Mouse (Mus musculus) kidney, postnatal 25 days (tissue): ENCODE results near the gene Matk.

Experiments
- DNase-seq, 2 experiments: peaks; one replicate each; pipeline ENCODE4 v3.0.0; 2021; ENCODE audit warnings: mixed read lengths in 2 of 2

Matk gene

DNA sequence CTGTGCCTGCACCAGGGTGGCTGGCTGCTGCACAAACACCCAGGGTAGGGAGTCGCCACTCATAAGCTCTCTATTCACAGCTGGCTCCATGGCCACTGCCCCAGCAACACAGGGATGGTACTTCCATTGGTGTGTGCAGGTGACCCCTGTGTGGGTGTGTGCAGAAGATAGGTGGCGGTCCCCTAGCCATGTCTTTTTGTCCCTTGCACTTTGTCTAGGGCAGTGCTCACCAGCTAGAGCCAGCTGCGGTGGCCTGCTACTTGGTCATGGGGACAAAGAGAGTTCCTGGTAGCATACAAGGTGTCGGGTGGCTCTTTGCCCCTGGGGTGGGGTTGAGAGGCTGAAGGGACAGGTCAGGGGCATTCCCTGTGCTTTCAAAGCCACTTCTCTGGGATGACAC is 8.6 kb upstream of the Matk start:
- no peak for DNase-seq

DNA sequence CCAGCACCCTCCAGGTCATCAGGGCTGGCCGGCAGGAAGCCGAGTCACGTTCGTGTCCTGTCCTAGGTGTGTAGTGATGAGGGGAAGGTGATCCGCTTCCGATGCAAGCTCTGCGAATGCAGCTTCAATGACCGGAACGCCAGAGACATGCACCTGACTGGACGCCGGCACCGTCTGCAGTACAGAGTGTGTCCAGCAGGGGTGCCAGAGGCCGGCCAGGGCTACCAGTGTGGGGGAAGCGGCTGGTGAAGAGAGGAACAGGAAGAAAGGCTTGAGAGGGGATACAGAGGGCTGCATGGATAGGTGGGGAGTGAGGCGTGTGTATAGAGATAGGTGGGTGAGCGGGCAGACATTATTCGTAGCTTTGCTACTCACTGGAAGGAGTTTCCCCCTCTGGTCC is 8.1 kb upstream of the Matk start:
- DNase-seq: peak; percentile 79 to 84

DNA sequence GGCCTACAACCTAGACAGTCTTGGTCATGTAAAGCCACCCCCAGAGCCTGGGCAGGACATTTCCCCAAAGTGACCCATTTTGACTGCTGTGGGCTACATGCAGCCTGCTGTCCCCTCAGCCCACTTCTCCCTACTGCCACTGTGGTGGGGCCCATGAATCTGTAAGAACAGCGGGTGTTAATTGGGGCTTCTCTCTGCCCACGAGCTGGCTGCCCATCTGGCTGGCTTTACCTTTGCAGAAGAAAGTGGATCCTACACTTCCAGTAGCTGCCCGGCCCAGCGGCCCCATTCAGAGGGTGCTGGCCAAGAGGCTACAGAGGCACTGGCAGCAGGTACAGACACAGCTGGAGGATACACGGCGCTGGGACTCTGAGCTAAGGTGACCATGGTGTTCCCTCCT is 7.6 kb upstream of the Matk start:
- DNase-seq: no peak

DNA sequence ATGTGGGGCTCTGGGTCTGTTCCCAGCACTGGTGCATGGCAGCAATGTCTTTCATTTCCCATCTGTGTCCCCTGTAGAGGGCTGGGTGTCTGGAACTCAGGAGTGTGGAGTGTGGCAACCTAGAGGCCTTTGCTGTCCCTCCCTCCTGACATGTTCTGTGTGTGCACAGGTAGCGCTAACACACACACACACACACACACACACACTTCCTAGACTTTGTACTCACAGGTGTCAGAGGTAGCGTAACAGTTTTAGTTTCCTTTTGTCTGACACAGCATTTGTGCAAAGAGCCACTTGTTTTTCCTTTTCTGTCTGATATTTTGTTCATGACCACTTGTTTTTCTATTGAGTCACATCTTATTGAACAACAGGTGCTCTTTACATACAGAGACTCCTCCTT is 4.9 kb upstream of the Matk start:
- DNase-seq: no peak

DNA sequence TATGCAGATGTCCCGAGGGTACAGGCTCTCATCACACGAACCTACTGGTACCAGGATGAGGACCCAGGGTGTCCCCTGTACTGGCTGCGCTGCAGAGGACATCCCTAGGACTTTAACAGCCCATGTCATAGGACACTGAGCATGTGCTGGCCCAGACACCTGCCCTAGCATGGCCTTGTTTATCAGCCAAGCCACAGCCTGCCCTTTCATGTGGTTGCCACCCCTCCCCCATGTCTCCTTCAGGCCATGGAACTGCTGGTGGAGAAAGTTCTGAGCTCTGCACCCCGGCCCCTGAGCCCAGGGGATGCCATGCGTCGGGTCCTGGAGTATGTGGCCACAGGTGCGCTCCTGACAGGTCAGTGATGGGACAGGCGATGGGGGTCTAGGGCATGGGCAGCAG is 3.3 kb upstream of the Matk start:
- DNase-seq: peak in 1 of 2 experiments; percentile 25

DNA sequence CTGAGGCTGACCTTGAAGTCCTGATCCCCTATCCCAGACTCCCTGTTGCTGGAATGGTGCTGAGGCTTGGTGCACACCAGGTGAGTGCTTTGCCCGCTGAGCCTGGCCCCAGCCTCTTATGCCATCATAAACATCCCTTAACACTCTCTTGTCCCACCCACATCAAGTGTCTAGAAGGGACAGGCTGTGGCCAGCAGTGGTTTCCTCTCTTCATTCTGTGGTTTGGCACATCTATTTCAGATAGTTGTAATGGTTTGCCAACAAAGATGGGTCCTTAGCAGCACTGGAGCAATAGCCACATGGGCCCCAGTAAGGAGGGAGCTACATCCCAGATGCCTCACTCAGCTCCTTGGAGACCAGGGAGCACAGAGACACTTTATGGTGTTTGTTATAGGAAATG is 2.2 kb downstream of the Matk start:
- no peak for DNase-seq

DNA sequence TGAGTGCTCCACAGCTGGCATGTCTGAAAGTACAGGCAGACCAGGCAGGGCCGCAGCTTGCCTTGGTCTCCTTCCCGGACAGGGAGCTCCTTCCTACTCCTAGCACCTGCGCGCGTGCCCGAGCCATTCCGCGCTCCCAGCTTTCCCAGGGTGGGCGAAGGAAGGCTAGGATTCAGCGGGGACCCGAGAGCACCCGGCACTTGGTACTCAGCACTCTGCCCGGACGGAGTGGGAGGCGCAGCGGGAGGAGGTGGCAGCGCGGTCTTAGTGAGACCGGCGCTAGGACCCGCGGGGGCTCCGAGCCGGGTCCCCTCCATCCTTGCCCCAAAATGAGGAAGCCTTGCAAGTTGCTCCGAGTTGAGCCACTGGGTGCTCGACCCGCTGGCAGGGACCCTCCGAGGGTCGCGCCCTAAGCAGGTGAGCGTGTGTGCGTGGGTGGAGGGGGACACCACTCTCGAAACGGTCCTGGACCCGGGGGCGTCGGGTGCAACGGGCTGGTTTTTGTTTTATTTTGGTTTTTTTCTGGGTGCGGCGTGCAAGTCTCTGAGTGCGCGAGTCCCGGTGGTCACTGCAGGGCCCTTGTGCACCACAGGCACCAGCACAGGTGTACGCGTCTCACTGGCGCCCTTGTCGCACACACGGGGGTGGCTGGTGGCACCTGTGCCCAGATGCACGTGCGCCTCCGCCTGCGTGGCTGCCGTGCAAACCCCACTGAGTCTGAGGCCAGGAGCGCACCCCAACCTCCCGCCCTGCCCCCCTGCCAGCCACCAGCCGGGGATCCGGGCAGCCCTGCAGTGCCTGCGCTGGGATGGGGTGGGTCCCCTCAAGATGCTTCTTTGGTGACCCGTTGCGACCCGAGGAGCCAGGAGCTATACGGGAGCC is 4.7 kb downstream of the Matk start:
- no peak for DNase-seq

DNA sequence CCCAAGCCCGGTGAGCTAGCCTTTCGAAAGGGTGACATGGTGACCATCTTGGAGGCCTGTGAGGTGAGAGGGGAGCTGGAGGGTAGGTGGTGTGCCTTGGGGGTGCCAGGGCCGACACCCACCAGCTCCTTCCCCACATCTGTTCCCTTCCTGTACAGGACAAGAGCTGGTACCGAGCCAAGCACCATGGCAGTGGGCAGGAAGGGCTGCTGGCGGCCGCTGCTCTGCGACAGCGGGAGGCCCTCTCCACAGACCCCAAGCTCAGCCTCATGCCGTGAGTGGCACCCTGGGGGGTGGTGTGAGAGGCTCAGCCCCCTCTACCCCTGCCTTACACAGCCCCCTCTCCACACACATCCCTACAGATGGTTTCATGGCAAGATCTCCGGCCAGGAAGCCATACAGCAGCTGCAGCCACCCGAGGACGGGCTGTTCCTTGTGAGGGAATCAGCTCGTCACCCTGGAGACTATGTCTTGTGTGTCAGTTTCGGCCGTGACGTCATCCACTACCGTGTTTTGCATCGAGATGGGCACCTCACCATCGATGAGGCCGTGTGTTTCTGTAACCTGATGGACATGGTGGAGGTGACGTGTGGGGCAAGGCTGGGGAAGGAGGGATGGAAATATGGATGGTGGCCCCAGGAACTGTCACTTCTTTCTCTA is 6.6 kb downstream of the Matk start:
- DNase-seq: no peak

DNA sequence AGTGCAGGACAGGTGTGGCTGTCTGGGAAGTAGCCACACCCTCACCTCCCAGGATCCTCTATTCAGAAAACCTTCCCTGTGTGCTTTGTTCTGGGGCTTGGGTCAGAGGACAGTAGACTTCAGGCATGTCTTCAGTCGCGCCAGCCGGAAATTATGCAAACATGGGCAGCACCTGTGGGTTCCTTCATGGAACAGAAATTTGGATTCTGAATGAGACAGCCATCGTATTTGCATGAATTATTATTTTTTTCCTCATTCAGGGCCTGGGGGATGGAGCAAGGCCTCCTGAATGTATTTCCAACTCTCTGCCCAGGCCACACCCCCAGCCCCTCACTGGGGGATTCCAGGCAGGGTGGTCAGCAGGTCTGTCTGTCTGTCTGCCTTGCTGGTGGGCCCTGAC is 8.3 kb downstream of the Matk start:
- DNase-seq: no peak

DNA sequence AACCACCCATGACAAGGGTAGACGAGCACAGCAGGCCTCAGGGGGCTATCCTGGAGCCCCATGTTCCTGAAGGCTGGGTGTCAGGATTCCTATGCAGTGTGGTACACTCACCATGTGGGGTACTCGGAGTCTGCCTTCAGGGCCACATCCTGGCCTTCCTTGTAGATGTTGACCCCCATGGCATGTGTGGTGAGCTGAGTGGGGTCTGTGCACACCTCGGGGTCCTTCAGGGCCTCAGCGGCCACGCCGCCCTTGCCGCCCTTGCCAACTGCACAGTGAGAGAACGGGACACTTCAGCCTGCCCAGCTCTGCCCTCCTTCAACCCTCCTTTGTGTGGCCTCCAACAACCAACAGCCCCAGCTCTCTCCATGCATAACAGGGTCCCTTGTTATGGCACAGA is 12.8 kb downstream of the Matk start:
- DNase-seq: no peak

DNA sequence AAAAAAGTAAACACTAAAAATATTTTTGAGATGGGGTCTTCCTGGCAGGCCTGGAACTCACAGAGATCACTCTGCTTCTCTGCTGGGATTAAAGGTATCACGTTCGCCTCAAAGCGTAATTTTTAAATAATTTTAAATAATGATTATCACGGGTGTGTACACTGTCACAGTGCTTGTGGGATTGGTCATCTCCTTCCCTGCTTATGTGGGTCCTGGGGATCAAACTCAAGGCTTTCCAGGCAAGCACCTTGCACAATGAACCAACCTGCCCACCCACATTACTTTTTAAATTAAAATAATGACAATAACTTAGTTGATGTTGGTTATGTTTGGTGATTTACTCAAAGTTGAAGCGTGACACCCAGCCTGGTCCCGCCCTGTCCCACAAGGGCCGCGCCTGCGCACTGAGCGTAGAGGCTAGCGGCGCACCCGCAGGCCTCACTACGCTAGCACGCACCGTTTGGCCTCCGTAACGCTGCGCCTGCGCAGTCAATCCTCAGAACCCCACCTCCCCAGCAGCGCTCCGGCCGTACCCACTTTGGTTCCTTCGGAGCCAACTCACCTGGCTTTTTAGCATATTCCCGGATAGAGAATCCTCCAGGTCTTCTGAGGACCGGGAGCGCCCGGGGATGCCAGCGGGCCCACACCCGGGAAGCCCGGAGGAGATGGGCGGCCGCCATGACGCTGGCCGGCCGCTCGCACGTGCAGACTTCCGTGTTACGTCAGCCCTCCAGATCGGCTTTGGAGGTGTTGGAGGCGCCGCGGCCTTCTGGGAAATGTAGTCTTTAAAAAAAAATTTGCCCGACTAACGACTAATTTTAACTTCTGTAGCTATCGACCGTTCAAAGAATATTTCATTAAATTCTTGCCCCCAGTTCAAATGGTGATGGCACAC is 13.7 kb downstream of the Matk start, which contains the start of the genes Mrpl54 and Apba3:
Mrpl54 (minus strand) TSS at position 724 of the 895 bp plus-strand sequence.
Apba3 (plus strand) TSS at position 750 of the 895 bp plus-strand sequence.
- peak; percentile 97 to 98 for DNase-seq

DNA sequence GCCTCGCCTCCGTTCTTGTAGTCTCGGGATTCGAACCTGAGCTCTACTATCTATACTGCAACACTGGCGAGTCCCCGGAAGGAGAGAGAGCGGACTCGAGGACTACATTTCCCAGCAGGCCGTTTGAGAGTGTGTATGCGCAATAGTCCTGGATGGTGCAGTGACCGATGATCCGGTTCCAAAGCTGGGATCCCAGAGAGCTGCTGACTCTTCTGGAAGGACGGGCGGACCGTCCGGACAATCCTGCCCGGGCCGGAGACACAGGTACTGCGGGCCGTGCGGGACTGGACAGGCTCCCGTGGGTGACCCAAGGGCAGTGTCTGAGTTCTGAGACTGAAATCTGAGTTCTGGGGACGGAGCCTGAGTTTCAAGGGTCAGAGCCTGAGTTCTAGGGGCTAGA is 15.3 kb downstream of the Matk start:
- peak; percentile 91 to 95 for DNase-seq

DNA sequence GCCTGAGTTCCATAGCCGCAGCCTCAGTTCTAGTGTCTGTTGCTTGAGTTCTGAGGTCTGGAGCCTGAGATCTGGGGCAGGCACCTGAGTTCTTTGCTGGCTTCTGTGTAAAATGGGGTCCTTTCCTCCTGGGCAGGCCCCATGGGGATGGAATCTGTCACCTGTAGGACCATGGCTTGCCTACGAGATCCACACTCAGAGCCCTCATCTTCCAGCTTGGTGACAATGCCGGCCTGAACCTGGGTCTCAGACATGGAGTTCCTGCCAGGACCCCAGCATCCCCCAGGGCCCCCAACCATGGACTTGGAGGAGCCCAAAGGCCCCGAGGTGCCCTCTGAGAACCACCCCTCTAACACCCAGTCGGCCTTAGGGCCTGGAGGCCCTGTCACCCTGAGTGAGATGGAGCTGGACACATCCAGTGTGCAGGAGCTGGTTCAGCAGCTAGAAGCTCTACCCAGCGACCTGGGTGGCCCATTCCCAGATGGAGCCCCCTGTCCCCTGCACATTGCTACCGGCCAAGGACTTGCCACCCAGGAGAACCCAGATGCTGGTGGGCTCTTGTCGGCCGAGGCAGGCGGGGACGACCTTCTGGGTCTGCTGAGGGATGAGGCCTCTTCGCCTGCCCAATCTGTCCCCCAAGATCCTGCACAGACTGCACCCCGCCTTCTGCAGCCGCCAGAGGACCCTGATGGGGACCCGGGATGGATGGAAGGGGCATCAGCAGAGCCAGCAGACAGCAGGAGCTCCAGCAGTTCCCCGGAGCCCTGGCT is 16.1 kb downstream of the Matk start:
- no peak for DNase-seq

DNA sequence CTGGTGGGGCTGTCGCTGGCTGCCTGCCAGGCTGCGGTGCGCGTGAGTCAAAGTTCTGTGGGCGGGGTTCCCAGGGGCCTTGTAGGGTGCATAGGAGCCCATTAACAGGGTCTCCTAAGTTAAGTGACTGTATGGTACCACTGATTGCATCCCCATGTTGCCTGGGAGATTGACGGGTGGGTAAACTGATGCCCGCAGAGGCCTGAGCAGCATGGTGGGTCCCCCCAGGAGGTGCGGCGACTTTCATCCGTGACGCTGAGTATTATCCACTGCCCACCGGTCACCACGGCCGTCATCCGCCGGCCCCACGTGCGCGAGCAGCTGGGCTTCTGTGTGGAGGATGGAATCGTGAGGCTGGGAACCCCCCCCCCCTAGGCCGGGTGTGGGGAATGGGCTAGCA is 19.6 kb downstream of the Matk start:
- no peak for DNase-seq

DNA sequence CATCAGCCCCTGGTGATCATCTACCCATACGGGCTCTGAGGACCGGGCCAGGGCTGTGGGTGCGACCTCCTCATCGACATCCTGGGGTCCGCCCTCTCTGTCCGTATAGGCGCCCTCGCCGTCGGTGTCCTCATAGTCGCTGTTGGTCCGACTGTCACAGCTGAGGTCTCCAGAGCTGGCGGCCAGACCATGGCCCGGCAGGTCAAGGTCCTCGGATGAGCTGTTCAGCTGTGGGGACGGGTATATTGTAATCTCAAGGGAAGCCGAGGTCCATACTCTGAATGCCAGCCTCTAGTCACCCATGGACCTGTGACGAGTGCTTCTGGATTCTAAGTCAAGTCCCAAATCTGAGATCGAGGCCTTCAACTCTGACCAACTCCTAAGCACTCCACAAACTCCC is 21.1 kb downstream of the Matk start:
- DNase-seq: no peak

DNA sequence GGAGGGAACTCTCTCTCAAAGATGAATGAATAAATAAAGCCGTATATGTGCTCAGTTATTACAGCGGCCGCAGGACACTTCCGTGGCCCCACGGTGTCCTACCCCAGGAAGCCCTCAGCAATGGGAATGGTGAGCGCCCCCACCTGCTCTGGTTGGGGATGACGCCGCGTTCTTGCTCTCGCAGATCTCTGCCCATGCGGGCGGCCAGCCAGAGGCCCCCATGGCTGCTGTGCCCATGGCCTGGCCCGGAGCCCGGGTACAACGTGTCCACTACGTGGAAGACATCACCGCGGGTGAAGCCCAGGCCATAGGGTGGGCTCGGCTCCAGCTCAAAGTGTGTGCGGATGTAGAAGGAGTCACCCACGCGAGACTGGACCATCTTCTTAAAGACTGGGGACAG is 24.9 kb downstream of the Matk start:
- DNase-seq: no peak

DNA sequence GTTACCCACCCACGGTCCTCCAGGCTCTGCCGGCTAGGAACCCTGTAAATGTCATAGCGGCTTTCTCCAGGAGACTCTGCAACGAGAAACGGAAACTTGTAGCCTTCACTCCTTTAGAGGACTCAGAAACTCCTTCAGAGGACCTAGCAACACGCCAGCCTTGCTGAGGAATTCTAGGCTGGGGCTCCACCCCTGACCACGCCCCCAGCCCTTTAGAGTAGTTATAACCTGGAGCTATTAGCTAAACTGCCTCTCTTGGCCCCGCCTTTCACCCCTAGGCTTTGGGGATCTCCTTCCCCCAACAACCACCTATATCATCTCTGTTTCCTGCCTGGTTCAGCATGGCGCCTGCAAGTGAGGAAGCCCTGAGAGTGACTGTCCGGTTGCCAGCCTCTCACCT is 26.8 kb downstream of the Matk start:
- DNase-seq: no peak

DNA sequence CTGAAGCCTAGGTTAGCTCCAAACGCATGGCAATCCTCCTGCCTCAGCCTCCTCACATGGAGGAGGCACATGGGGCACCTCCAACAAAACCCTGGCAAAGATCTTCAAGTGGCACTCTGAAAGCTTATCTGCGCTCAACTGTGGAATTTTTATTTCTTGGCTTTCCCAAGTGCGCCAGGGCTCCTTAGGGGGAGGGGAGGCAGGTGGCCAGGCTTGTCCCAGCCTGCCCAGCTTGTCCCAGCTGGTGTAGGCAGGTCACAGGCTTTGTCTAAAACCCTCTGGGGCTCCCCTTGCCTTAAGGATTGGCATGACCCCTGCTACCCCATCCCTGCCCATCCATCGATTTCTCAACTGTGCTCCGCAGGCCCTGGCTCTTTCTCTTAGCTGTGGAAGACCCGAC is 31.5 kb downstream of the Matk start:
- peak in 1 of 2 experiments; percentile 75 for DNase-seq

DNA sequence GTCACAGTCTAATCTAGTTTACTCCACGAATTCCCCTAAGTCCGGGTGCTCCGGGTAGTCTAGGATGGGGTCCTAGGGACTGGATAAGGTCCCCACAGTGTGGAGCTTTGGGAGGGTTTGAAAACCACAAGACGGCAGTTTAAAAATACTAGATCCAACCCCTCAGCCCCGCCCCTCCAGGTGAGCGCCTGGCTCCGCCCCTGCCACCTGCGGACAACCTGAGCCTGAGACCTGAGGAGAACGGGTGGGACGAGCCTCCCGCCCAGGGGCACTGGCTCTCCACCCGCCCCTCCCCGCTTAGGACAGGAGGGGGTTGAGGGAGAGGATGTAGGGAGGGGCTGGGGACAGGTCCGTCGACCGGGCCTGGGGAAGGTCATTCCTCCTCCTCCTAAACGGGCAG is 32.0 kb downstream of the Matk start:
- peak; percentile 73 to 90 for DNase-seq

DNA sequence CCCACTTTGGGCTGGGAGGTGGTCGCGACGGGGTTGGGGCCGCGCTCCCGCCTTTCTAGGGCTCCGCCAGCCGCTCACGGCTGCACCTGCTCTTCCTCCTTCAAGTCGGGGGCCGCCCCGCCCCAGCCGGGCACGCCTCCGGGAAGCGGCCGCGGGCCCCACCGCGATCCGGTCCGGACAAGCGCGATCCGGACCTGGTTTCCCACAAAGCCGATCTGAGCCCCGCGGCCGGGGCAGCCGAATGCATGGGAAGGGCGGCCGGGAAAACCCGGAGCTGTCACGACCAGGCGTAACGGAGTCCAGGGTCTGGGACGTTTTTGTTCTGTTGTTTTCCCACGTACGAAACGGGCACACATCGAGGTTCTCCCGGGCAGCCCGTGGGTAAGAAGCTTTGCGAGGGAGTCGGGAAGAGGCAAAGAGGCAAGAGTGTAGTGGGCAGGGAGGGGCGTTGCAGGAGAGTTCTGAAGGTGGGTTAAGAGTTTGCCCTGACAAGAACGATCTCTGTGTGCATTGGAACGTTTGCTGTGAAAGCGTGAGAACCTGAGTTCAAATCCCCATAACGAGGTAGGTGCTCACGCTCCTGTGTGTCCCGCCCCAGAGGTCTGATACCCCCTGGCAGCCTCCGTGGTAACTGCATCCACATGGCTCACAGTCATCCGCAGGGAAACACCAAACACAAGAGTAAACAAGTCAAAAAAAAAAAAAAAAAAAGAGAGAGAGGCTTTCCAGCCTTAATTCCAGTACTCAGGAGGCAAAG is 33.1 kb downstream of the Matk start:
- DNase-seq: peak; percentile 93 to 95

DNA sequence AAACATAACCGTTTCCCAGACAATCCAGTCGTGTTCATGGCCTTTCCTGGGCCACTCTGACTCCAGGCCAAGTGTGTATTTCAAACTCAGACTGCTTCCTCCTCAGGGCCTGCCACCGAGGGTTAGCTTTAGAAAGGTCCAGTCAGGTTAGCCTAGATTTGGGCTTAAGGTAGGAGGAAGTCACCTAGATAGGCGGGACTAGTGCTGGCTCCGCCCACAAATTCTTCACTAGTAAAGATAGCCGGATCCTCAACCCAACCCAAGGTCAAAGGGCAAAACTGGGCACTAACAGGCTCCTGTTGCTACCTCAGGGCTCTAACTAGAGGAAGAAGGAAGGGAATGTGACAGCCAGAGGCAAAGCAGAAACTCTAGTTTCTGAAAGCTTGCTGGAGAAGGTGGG is 33.9 kb downstream of the Matk start:
- DNase-seq: peak; percentile 79 to 82
